Comparison of ENCODE assay signal across 8 mouse cellular contexts in genomic region chr4:137277166-137277513, GRCm38 (mm10). TPM values are rescaled to one million over a fixed set of nuclear protein-coding genes. Genes with fewer than 3 reads are reported as not detected.
DNase-seq lines count a peak whose midpoint lies in the region; ATAC-seq lines count a peak whose summit lies in the region.

Wnt4 (plus strand) TSS chr4:137277489.

- H3K4me2 ChIP-seq in heart, embryonic 12.5 days, result peak within 1 kb of the TSS; percentile 89
- H3K4me2 ChIP-seq in stomach, embryonic 15.5 days, result peak within 1 kb of the TSS; percentile 92

- peak within 1 kb of the TSS; percentile 64 for H3K4me3 ChIP-seq in heart, embryonic 12.5 days
- peak within 1 kb of the TSS; percentile 58 for H3K4me3 ChIP-seq in stomach, embryonic 15.5 days (replicated peaks)

- no peaks in the 10 kb centered on the region for H3K36me3 ChIP-seq in heart, embryonic 12.5 days
- no peaks in the 10 kb centered on the region for H3K36me3 ChIP-seq in stomach, embryonic 15.5 days

- DNase-seq in layer of hippocampus, postnatal 10 days (ENCODE audit: low spot score in 2 of 2), result peak; percentile 48 to 70
- DNase-seq in layer of hippocampus, adult 11-12 months (ENCODE audit: low spot score), result no peak
- peak; percentile 75 for DNase-seq in embryo, embryonic 10.5 days (ENCODE audit: low spot score)
- peak; percentile 47 to 72 for DNase-seq in kidney, postnatal 25 days
- peak; percentile 66 for DNase-seq in lung, postnatal 14 days
- no peak for DNase-seq in thymus, postnatal 25 days

- ATAC-seq in heart, embryonic 12.5 days (ENCODE audit: insufficient number of reproducible peaks, low FRiP score), result peak; percentile 77
- peak; percentile 76 for ATAC-seq in stomach, embryonic 15.5 days (ENCODE audit: insufficient read depth, low FRiP score, low read depth)

- 13% methylated on average over 37 of the region's 45 CpGs for WGBS in heart, embryonic 12.5 days
- WGBS in stomach, embryonic 15.5 days, result under 1% methylated on average over 27 of the region's 45 CpGs

- peaks cover 76% of the 10 kb centered on the region for H3K27me3 ChIP-seq in heart, embryonic 12.5 days (replicated peaks)
- H3K27me3 ChIP-seq in stomach, embryonic 15.5 days (replicated peaks), result peaks cover 39% of the 10 kb centered on the region

- peaks cover 33% of the 10 kb centered on the region for H3K4me1 ChIP-seq in heart, embryonic 12.5 days (replicated peaks)
- peaks cover 23% of the 10 kb centered on the region for H3K4me1 ChIP-seq in stomach, embryonic 15.5 days

- H3K27ac ChIP-seq in heart, embryonic 12.5 days (ENCODE audit: poor library complexity, severe bottlenecking), result peak within 1 kb of the TSS; percentile 42; the same call in 1 of the 2 replicates
- peak within 1 kb of the TSS; percentile 81 for H3K27ac ChIP-seq in stomach, embryonic 15.5 days

- peak within 1 kb of the TSS; percentile 68 for H3K9ac ChIP-seq in heart, embryonic 12.5 days
- H3K9ac ChIP-seq in stomach, embryonic 15.5 days, result peak within 1 kb of the TSS; percentile 40

- H3K9me3 ChIP-seq in heart, embryonic 12.5 days (replicated peaks), result no peaks in the 10 kb centered on the region
- H3K9me3 ChIP-seq in stomach, embryonic 15.5 days, result no peaks in the 10 kb centered on the region

RNA-seq across cellular contexts. Expression of gene Wnt4, which starts in this region (rescaled TPM):
- total RNA-seq in layer of hippocampus, postnatal 10 days (2021), result 10 to 100 TPM; 10.4 to 11.4 TPM
- polyA plus RNA-seq in heart, embryonic 12.5 days (2016; fragmentation: Nextera tagmentation; extraction: Ambion mirVana), result 2.7 and 3.1 TPM in 2 replicates
- 13.6 and 20.4 TPM in 2 replicates for polyA plus RNA-seq in stomach, embryonic 15.5 days (2015; fragmentation: Nextera tagmentation; extraction: Ambion mirVana)

Comparison
In these comparisons a context has a peak if more than half of its experiments do, and no peak if none do; other contexts are left out.
1. DNase-seq: peak in layer of hippocampus, postnatal 10 days (2 of 2), embryo, embryonic 10.5 days (single experiment), kidney, postnatal 25 days (2 of 2) and lung, postnatal 14 days (single experiment); none in layer of hippocampus, adult 11-12 months (single experiment) and thymus, postnatal 25 days (single experiment).